Mouse (Mus musculus) G1E (cell line): ENCODE data around the gene Rasal3.

Source experiments
- CTCF ChIP-seq: IDR thresholded peaks from 2 replicates; pipeline ENCODE4 v1.5.1; 2012; ENCODE audit warnings: low read depth, low read length, inconsistent platforms, mixed read lengths
- GATA1 ChIP-seq: IDR thresholded peaks from 2 replicates; pipeline ENCODE4 v1.6.1; 2012; ENCODE audit warnings: borderline replicate concordance, low read length, inconsistent platforms, mixed read lengths

DNA sequence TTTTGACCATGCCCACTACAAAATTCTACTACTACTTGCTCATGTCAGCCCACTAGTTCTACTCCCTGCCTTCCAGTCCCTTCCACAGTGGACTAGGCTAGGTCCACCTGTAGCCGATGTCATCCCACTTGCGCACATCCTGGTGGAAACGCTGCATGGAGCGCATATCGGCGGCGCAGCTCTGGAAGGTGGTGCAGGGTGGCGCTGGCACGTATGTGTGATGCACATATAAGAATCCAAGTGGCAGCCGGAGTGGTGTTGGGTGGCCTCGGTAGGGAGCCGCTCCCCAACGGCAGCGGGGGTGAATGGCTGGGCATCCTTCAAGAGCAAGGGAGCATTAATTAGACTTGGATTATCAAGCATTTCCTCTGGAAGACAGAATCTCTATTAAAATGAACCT, 13.4 kb upstream of the Rasal3 start:
- TF ChIP-seq CTCF (no peak), GATA1 (no peak)
